Mouse (Mus musculus): ENCODE data around the gene Zfp30. TPM values are rescaled to one million over a fixed set of nuclear protein-coding genes. Genes with fewer than 3 reads are reported as not detected.

The Zfp30 gene
- total and polyA plus RNA-seq, 3 experiments: 1.7 to 7.4 (median 1.8) TPM

DNA sequence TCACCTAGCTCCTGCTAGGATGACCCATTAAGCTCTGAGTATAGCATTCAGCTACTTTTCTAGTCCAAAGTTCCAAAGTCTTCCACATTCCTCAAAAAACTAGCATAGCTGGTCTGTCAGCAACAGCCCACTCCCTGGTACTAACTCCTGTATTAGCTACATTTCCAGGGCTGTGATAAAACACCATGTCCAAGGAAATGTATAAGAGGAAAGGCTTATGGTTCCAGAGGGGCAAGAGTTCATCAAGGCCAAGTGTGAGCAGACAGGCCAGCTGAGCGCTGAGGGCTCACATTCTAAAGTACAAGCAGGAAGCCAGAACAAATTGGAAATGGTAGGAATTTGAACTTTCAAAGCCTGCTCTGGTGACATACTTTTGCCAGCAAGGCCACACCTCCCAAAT lies 58.3 kb downstream of the Zfp30 start:
- TF ChIP-seq CTCF (IDR thresholded peaks at IDR 0.05; ENCODE audit: low read depth, low read length) (no peak), GATA2 (IDR thresholded peaks at IDR 0.05; ENCODE audit: borderline replicate concordance, low read depth, low read length) (no peak), POLR2AphosphoS5 (IDR thresholded peaks at IDR 0.05; ENCODE audit: insufficient replicate concordance, low read depth, low read length) (no peak), GATA1 (IDR thresholded peaks at IDR 0.05; ENCODE audit: borderline replicate concordance, low read length) (no peak), TAL1 (conservative IDR thresholded peaks at IDR 0.05; ENCODE audit: low read depth, low read length) (no peak)
- Histone ChIP-seq H3K4me1 (ENCODE audit: insufficient read depth, low read depth, low read length) (no peaks in the 10 kb centered on the region), H3K4me3 (ENCODE audit: low read depth, low read length) (no peak overlapping the region), H3K9me3 (replicated peaks) (no peaks in the 10 kb centered on the region), H3K27me3 (ENCODE audit: insufficient read depth, low read length) (no peaks in the 10 kb centered on the region), H3K36me3 (replicated peaks) (peaks cover 32% of the 10 kb centered on the region)
- DNase-seq (ENCODE audit: low spot score) (no peak), ATAC-seq (ENCODE audit: extremely low read depth, insufficient number of reproducible peaks, low FRiP score, poor library complexity, severe bottlenecking) (no peak)

Other genes starting within 250 kb of the Zfp30 start
- 2.1 and 2.5 TPM in 2 replicates for gene Catsperg2, start 57.0 kb upstream of the Zfp30 start, total RNA-seq (2014; fragmentation: Nextera tagmentation)
- 0.17 and 0.49 TPM in 2 replicates for gene Catsperg2, start 57.0 kb upstream of the Zfp30 start, total RNA-seq (2017)
- 0.06 and 0.07 TPM in 2 replicates for gene Catsperg2, start 57.0 kb upstream of the Zfp30 start, polyA plus RNA-seq (2012)
- gene Zfp84, start 15.4 kb upstream of the Zfp30 start, total RNA-seq (2014; fragmentation: Nextera tagmentation): 22.1 and 24.8 TPM in 2 replicates
- 16.8 and 17.8 TPM in 2 replicates for gene Zfp84, start 15.4 kb upstream of the Zfp30 start, total RNA-seq (2017)
- gene Zfp84, start 15.4 kb upstream of the Zfp30 start, polyA plus RNA-seq (2012): 1.1 and 2.5 TPM in 2 replicates
- gene Zfp790, start 32.1 kb downstream of the Zfp30 start, total RNA-seq (2014; fragmentation: Nextera tagmentation): 12.5 and 13.2 TPM in 2 replicates
- 12.2 and 12.7 TPM in 2 replicates for gene Zfp790, start 32.1 kb downstream of the Zfp30 start, total RNA-seq (2017)
- gene Zfp790, start 32.1 kb downstream of the Zfp30 start, polyA plus RNA-seq (2012): 0.59 and 0.75 TPM in 2 replicates
- gene Zfp940, start 69.7 kb downstream of the Zfp30 start, total RNA-seq (2014; fragmentation: Nextera tagmentation): 5.9 and 11.1 TPM in 2 replicates
- gene Zfp940, start 69.7 kb downstream of the Zfp30 start, total RNA-seq (2017): 5.8 and 6.3 TPM in 2 replicates
- gene Zfp940, start 69.7 kb downstream of the Zfp30 start, polyA plus RNA-seq (2012): 0.30 and 0.50 TPM in 2 replicates
- 8.8 and 11.3 TPM in 2 replicates for gene Zfp420, start 76.0 kb downstream of the Zfp30 start, total RNA-seq (2014; fragmentation: Nextera tagmentation)
- 4.5 and 5.2 TPM in 2 replicates for gene Zfp420, start 76.0 kb downstream of the Zfp30 start, total RNA-seq (2017)
- gene Zfp420, start 76.0 kb downstream of the Zfp30 start, polyA plus RNA-seq (2012): 0.24 and 0.36 TPM in 2 replicates
- 10.6 and 12.6 TPM in 2 replicates for gene Zfp27, start 122.6 kb downstream of the Zfp30 start, total RNA-seq (2014; fragmentation: Nextera tagmentation)
- 9.0 and 10.2 TPM in 2 replicates for gene Zfp27, start 122.6 kb downstream of the Zfp30 start, total RNA-seq (2017)
- gene Zfp27, start 122.6 kb downstream of the Zfp30 start, polyA plus RNA-seq (2012): 0.23 and 0.27 TPM in 2 replicates
- 0.44 TPM in 1 of 2 replicates, not detected in the other for gene Zfp383, start 124.2 kb downstream of the Zfp30 start, total RNA-seq (2014; fragmentation: Nextera tagmentation)
- 1.6 and 2.2 TPM in 2 replicates for gene Zfp383, start 124.2 kb downstream of the Zfp30 start, total RNA-seq (2017)
- 0.04 and 0.08 TPM in 2 replicates for gene Zfp383, start 124.2 kb downstream of the Zfp30 start, polyA plus RNA-seq (2012)
- gene Zfp74, start 170.1 kb downstream of the Zfp30 start, total RNA-seq (2014; fragmentation: Nextera tagmentation): 24.2 and 26.9 TPM in 2 replicates
- gene Zfp74, start 170.1 kb downstream of the Zfp30 start, total RNA-seq (2017): 5.6 and 7.8 TPM in 2 replicates
- gene Zfp74, start 170.1 kb downstream of the Zfp30 start, polyA plus RNA-seq (2012): 9.8 and 13.7 TPM in 2 replicates
- 18.6 and 22.0 TPM in 2 replicates for gene Zfp568, start 200.0 kb downstream of the Zfp30 start, total RNA-seq (2014; fragmentation: Nextera tagmentation)
- 24.4 and 26.2 TPM in 2 replicates for gene Zfp568, start 200.0 kb downstream of the Zfp30 start, total RNA-seq (2017)
- 3.9 and 5.1 TPM in 2 replicates for gene Zfp568, start 200.0 kb downstream of the Zfp30 start, polyA plus RNA-seq (2012)

All from G1E (cell line).